In the genomic region with DNA sequence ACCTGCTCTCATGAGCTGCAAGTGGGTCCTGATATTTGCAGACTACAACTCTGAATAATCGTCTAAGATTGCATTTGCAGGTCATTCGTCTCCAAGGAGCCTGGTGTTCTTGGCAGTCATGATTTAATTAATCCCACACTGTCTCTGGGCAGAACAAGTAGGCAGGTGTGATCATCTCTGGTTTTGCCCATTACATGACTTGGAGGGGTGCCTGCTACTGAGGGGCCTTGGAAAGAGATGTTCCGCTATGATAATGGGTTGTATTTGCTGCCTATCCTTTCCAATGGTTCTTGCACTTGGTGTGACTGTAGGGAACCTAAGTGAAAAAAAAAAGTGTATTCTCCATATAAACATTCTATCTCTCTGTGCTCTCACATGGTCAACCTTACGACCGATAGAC, we compare ENCODE assay signal across 25 mouse cellular contexts.
"Had no signal": no experiment of that assay in that cellular context is flagged by ENCODE, and none has a peak within 500 bp of the region (broad histone marks: within the 10 kb centered on the region; RNA-seq: fewer than 3 reads in every experiment).

No protein-coding gene starts in this region.

- H3K9me3 ChIP-seq: heart, embryonic 13.5 days; heart, embryonic 15.5 days; intestine, embryonic 15.5 days; kidney, embryonic 15.5 days; limb, embryonic 15.5 days; liver, embryonic 12.5 days had no signal

- H3K9ac ChIP-seq: heart, embryonic 13.5 days; heart, embryonic 15.5 days; hindbrain, embryonic 14.5 days; intestine, embryonic 15.5 days; kidney, embryonic 15.5 days; limb, embryonic 13.5 days; limb, embryonic 15.5 days; liver, embryonic 12.5 days; liver, embryonic 14.5 days had no signal

- ATAC-seq: hindbrain, postnatal 0 days; intestine, embryonic 15.5 days; liver, embryonic 12.5 days had no signal

- DNase-seq: gastrocnemius, postnatal 14 days; gastrocnemius, postnatal 36 days; heart, adult 18-20 months; heart, postnatal 14 days; heart, postnatal 36 days; kidney, adult 11 months; kidney, adult 2 months; kidney, adult 9 months; kidney, postnatal 14 days; kidney, postnatal 36 days; layer of hippocampus, adult 9-11 months; layer of hippocampus, postnatal 36 days; left cerebral cortex, postnatal 4 days had no signal

- H3K4me1 ChIP-seq: heart, embryonic 13.5 days; heart, embryonic 15.5 days; intestine, embryonic 15.5 days had no signal

- H3K27ac ChIP-seq: heart, embryonic 13.5 days; heart, embryonic 15.5 days; hindbrain, embryonic 14.5 days; hindbrain, postnatal 0 days; intestine, embryonic 15.5 days; kidney, embryonic 15.5 days; kidney, postnatal 0 days; limb, embryonic 13.5 days; limb, embryonic 15.5 days; liver, embryonic 12.5 days; liver, embryonic 14.5 days had no signal

- H3K4me3 ChIP-seq: heart, embryonic 13.5 days; heart, embryonic 15.5 days; intestine, embryonic 15.5 days; kidney, embryonic 15.5 days; limb, embryonic 13.5 days; limb, embryonic 15.5 days; liver, embryonic 12.5 days had no signal

- H3K36me3 ChIP-seq: heart, embryonic 13.5 days; heart, embryonic 15.5 days; intestine, embryonic 15.5 days; kidney, embryonic 15.5 days; limb, embryonic 13.5 days; limb, embryonic 15.5 days; liver, embryonic 12.5 days had no signal

- H3K27me3 ChIP-seq: heart, embryonic 13.5 days; heart, embryonic 15.5 days; intestine, embryonic 15.5 days; kidney, embryonic 15.5 days; limb, embryonic 13.5 days; limb, embryonic 15.5 days; liver, embryonic 12.5 days had no signal

- H3K4me2 ChIP-seq: heart, embryonic 11.5 days; heart, embryonic 13.5 days; heart, embryonic 15.5 days; hindbrain, embryonic 14.5 days; intestine, embryonic 15.5 days; kidney, embryonic 15.5 days; limb, embryonic 13.5 days; limb, embryonic 15.5 days; liver, embryonic 12.5 days had no signal
